Mouse (Mus musculus): Measurements from ENCODE around the gene Itgb6.

Gene Itgb6

DNA sequence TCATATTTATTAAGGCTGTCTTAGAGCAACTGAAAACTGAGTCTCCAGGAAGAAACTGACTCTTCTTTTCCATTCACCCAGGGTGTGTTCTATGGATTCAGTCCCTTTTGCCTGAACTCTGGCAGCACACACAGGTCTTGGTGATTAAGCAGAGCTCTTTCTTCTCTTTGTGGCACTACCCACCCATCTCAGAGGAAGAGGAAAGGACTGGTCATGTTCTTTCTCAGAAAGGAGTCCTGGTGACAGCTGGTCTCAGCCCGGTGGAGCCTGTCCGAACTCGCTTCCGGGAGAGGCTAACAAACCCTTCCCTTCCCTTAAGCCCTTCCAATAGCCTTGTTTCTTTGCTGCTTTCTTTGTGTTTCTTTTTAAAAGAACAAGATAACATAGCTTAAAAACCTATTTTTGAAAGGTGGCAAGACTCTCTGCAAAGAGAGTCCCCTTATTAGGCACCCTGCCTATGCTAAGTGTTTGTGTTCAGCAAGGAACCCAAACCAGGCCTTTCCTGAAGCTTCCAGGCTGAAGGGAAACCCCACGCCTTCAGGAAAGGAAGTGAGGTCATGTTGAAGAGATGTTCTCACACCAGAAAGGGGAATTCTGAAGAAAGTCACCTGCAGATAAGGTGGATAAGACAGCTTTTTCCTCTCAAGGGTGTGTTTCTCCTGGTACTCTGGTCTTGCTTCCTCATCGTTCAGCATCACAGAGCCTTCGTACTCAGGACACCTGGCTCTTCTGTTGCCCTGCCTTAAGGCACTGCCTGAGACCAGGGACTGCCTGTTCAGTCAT, 11.2 kb downstream of the Itgb6 start:
- DNase-seq: peak in 1 of 2 experiments; percentile 20

DNA sequence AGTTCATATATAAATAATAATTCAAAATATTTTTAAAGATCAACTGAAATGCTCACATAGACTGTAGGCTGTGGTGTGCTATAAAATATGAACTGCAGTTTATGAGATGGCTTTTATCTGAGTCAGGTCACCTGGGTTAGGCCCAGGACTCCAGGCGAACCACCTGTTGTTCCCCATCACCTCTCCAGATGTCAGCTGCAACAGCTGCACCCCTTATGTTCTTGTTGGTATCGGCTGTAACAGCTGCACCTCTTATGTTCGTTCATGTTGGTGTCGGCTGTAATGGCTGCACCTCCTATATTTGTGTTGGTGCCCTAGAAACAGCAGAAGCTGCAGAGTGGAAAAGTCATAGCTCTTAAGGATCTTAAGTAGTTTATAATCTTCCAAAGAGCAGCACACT, 12.1 kb downstream of the Itgb6 start:
- no peak for DNase-seq

DNA sequence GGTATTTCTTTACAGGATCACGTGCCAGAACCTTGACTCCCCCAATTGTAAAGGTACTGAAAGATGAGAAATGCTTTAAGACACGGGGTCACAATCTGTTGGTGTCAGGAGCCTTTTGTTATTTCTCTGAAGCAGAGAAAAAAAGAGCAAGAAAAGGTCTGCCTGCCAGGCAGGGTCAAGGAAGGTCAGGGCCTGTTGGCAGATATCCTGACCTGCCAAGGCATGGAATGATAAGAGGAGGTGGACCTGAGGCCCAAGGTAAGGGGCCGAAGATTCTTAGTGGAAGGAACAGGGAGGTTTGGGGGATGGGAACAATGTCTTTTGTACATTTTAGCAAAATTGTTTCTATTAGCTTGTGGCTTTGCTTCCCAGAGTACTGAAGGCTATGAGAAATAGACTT, 13.8 kb downstream of the Itgb6 start:
- DNase-seq: peak in 1 of 2 experiments; percentile 4

DNA sequence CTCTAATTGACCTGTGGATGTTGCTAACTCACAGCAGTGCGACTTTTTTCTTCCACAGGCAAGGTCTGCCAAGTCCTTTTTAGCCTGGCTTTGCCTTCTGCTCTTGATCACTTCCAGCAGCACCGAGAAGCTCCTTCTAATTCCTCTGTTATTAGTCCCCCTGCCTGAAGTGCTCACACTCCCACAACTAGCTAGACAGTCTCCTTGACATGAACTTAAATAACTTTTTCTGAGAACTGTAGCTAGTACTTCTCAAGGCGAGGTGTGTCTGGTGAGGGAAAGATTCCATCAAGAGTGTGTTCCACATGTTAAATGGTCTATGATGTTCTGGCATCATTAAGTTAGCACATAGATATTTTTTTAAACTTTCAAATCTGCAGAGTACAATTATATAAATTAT, 15.6 kb downstream of the Itgb6 start:
- DNase-seq: no peak

DNA sequence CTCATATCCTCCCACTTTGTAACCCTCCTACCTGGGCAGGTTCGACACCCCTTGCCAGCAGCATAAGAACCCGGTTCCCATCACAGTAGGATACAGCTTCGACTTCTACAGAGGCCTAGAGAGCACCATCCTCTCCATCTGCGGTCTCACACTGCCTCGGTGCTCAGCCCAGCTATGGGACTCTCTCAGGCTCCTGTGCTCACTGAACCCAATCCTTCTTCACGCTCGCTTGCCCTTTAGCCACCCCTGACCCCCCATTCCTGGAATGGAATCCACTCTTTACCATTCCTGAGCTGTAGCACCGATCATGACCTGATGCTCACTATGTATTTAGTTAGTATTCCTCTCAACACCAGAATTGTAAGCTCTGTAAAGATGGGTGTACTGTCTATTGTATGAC, 17.0 kb downstream of the Itgb6 start:
- DNase-seq: peak in 1 of 2 experiments; percentile 45

DNA sequence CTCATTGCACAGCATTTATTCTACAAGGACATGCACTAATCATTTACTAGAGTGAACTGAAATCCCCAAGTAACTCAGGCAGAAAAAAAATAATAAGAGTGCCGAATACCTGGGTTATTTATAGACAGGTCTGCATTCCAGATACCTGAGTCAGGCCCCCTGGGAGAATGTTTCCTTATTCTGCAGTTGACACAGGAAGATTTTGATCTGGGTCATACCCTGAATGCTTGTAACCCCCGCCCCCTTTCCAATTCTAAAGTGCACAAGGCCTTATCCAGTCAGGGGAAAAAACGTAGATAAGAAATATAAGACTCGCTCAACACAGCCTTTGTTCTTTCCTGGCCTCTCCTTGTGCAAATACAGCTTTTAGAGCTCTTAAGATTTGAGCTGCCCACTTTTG, 19.1 kb downstream of the Itgb6 start:
- DNase-seq: peak; percentile 44 to 65

DNA sequence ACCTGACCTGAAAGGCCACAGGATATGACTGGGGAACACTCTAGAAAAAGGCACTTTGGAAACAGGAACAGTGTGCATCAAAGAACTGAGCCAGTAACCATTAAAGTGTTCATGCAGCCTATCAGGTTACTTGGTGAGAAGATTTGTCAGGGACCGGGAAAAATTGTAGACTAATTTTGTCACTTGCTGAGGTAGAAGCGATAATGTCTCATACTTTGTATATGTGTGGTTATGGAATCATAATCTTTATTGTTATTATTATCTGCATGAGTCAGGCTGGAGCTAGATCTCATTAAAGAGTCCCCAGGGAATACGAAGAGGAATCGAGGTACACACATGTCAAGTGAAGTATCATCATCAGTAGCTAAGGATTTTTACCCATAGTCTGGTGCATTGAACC, 21.5 kb downstream of the Itgb6 start:
- DNase-seq: no peak

DNA sequence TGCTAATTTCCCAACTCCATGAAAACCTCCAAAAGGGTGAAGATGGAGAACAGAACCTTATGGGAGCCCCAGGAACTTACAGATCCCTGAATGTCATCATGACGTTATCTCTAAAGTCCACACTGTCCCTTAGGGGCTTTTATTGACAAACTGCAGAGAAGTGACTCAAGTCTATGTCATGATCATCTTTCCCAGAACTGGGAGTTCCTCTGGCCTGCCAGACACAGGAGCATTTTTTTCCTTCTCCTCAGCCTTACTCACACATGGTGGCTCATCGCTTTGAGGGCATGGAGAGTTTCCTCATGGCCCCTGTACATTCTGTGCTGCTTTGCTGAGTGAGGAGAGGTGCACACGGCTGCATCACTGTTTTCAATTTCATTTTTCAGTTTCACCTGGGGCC, 22.4 kb downstream of the Itgb6 start:
- no peak for DNase-seq

DNA sequence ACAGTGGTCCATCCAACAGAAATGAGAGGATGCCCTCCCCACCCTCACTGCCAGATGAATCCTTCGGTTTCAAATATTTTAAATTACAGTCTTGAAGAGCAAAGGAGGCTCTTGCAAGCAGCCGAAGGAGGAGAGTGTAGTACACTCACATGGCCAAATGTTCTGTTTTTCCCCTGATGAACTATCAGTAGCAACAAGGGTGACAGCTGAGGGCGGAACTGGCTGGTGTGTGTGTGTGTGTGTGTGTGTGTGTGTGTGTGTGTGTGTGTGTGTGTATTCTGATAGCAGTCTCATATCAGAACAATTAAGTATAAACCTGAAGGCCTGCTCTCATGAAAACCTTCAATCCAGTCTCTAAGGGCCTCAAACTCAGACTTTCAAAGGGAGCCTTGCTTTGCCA, 22.9 kb downstream of the Itgb6 start:
- DNase-seq: no peak

DNA sequence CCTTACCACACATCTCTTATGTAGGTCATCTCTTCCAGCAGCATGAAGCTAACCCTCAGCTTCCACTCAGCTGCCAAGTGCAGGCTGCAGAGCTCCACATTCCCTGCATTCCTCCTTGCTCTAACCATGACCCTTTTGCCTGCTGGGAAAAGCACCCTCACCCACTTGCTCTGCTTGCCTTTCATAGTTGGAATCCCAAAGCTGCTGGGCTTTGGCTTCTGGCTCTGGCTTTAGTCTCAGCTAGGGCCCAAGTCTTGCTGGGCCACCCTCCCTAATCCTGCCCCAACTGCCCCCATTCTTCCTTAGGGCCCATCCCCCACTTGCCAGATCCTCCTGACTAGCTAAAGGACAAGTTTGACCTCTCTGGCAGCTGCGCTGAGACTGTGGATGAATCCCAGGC, 24.3 kb downstream of the Itgb6 start:
- DNase-seq: peak; percentile 39 to 66

DNA sequence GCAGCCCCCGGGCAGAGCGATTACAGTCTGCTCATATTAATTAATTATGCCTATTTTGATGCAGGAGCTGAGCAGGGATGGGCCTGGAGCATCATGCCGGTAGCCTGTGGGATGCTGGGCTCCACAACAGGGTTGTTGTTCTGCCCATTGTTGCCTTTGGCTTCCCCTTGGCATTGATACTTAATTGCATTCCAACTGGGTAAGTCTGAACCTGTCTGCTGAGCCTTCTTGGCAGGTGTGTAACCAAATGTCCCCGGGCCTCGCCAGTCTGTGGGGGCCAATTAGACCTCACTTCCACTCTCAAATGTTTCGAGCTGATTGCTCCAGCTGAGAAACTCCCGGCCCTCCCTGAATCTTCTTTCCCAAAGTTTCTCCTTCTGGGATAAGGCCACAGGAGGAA, 24.9 kb downstream of the Itgb6 start:
- DNase-seq: no peak

DNA sequence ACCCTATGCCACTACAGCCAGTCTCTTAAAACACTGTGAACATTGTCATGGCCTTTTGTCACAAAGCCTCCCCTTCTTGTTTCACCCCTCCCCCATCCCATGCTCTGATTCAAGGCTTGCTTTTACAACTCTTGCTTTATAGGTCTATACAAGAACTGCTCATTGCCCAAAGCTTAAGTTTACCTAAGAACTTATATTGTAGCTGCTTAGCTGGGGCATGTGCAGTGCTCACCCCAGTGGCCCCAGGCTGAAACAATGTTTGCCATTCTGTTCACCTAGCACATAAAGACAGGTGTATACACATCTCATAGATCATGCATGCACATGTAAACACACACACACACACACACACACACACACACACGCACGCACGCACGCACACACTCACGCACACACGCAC, 25.9 kb downstream of the Itgb6 start:
- no peak for DNase-seq

DNA sequence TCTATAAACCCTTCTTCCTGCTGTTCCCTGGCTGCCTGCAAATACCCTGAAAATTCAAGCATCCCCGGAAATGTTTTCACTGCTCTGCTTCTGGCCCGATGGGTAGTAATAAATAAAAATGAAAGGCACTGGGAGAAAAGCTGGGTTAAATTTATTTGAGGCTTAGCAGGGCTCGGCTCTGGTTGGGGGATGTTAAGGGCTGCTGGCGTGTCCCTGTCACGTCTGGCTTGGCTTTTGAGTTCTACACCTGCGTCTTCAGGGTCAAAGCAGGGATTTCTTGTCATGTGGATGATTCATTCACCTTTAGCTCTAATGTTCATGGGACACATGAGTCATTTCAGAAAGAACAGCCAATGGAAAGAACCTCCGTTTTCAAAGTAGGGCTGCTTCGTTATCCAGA, 26.7 kb downstream of the Itgb6 start:
- DNase-seq: no peak

DNA sequence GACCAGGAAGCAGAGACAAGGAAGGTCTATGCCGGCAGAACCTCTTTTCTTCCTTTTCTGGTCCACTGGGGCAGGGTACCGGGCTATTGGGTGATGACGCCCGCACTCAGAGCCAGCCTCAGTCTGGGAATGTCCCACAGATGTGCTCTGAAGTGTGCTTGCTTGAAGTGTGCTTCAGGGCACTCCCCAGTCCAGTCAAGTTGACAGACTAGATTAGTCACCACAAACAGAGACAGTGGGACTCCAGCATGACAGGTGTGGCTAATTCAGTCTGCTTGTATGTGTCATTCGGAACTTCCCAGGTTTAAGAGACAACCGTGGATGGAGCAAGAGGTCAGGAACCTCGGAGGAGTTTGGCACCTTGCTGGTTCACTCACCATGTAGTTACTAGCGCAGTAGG, 27.9 kb downstream of the Itgb6 start:
- DNase-seq: no peak

DNA sequence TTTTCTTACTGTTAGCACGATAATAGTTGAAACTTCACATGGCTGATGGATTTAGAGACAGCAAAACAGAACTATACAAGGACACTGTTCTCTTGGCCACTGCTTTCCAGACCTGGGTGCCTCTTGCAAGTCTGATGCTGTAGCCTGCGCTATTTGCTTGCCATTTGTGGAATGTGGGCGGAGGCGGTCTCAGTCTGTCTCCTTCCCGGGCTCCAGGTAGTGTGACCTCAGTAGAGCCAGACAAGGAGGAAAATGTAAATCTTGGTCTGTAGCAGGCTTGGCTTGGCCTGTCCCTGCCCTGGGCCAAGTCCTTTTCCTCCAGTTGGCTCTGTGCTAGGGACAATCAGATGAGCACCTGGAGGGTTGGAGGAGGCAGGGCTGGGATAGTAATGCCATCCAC, 30.2 kb downstream of the Itgb6 start:
- peak in 1 of 2 experiments; percentile 63 for DNase-seq

DNA sequence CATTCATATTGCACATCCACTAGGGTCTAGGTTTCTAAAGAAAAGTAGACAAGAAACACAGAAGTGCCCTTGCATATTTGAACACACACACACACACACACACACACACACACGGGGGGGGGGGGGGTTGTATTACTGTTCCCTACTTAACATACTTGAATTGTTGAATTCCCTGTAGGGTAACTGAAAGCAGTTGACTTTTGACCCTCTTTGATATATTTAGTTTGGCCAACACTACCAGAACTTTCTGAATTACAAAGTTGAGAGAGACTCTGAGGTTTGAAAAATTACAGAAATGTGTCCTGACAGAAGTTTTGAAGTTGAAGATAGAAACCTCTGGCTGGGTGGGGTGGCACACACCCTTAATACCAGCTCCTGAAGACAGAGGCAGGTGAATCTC, 32.2 kb downstream of the Itgb6 start:
- no peak for DNase-seq

DNA sequence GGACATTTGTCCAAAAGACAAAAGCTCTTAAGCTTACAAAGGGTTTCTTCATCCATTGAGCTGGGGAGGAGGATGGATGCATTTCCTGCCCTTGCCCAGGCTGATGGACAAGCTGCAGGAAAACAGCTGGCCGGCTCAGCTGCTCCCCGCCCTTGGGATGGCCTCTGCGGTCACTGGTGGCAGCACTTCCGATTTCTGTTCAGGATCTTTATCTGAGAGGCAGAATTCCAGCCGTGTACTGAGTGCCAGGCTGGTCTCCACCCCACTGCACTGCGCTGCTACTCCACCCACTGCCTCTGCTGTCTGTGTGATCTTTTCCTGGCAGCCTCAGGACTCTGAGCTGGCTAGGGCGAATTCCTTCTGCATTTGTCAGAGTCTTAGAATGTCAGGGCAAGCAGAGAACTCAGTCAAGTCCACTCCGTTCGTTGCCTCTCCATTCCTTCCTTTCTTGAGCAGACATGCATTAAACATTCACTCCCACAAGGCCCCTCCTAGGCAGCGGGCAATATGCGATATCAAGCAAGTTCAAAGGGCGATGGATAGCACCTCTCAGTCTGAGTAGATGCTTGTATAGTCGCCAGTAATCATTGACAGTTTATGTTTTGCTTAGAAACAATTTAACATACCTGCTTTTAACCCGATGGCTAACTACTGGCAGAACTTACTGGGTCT, 33.4 kb downstream of the Itgb6 start:
- peak; percentile 56 to 74 for DNase-seq

DNA sequence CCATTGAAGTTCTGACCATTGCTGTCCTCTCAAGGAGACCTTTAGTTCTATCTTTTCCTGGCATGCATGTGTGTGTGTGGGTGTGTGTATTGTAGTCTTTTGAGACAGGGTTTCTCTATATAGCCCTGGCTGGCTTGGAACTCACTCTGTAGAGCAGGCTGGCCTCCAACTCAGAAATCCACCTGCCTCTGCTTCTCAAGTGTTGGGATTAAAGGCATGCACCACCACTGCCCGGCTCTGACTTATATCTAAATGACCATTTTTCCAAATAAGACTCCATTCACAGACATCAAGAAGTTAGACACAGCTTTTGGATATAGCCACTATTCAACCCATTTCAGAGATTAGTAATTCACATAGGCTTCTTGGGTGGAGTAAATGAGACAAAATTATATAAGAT, 34.3 kb downstream of the Itgb6 start:
- no peak for DNase-seq

DNA sequence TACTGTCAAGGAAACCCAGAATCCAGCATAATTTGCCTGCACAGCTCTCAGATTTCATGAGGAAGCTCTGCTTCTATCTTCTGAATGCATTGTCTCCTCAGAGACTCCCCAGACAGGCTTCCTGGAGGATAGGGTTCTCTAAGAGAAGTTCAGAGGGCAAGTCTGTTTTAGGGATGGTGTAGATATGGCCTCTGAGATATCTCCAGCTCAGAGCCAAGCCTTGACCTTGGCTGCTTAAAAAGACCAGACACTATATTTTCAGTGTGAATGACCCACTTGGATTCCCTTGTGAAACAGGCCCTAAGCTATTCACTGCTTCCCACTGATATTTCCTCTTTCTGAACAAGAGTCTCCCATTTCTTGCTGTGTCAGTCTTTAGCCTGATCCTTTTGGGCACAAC, 36.5 kb downstream of the Itgb6 start:
- DNase-seq: no peak

DNA sequence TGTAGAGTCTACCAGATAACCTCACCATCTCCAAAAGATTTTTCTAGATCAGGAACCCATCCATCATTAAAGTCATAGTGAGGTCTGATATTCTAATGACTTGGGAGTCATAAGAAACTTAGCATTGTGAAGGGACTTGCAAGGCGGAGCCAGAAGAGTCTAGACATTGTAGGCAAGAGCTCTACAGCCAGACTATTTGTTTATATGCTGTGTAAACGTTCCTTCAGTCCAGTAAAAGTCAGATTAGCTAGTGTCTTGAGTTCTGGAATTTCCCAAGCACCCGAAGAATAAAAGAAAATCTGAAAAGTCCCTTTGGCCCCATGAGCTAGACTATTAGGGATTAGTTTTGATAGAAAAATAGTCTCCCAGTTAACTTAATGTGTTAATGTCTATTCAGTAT, 38.3 kb downstream of the Itgb6 start:
- DNase-seq: no peak

DNA sequence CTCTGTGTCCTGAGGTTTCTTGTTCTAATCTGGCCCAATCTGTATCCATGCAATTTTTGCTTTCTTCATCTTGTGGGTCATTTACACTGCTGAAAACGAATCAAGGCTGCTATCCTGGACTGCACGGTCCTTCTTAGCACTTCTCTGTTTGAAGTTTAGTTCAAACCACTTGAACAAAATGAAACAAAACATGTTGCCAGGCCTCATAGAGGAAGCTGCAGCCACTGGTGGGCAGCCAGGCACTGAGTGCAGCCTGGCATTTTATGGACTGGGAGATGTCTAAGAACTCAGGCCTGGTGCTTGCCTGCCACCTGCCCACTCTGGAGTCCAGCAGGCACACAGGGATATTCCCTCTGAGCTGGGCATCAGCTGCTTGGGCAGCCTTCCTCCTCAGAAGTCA, 39.9 kb downstream of the Itgb6 start:
- DNase-seq: no peak

DNA sequence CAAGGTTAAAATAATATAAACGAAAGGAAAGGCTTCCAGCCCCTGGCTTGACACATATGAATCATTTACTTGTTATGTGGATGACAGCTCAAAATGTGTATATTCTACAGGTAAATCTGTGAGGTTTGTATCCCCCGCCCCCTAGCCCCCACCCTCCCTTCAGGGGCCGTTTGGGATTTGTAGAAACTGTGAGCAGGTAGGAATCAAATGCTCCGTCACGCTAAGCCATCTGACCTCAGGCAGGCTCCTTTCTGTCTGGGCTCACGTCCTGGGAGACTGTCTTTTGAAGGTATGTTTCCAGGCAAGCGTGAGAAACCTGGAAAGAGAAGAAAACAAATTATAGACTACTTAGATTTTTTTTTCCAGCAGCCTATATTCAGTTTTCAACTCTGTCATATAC, 48.0 kb downstream of the Itgb6 start:
- DNase-seq: no peak

DNA sequence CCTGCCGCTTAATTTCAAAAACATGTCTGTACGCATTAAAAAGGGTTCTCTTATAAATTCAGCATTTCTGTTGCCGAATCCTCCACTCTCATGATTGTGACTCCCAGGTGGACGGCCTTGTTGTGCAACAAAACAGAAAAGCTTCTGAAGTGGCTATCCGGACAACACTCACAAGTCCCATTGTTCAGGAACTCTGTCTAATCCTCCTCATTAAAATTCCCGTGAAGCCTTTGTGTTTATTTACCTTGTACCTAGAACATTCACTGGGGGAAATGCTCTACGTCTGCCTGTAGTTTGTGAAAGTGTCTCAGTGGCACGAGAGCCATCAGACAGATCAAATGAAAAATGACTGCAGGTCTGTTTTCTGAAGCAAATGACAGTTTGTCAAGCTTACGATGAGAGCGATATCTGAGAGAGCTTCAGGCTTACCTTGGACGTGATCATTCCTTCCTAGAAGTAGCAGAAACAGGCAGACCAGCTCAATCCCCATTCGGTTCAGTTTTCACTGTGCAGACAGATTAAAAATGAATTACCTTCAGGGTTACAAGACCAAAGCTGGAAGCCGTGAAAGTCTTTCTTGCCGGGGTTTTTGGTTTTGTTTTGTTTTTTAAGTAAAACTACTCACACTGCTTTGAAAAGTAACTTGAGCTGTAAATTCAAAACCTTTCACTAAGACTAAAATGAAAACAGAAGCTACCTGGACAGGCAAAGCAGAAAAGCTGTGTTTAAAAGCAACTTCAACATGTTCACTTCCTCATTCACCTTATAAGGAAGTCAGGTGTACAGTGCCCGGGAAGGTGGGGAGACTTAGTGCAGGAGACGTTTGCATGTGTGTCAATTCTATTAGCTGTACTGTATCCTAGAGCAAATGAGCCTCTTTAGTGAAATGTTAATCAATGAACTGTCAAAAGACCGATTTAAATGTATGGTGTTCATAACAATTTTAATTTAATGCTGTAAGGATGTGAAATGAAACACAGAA, 49.2 kb downstream of the Itgb6 start:
- no peak for DNase-seq

DNA sequence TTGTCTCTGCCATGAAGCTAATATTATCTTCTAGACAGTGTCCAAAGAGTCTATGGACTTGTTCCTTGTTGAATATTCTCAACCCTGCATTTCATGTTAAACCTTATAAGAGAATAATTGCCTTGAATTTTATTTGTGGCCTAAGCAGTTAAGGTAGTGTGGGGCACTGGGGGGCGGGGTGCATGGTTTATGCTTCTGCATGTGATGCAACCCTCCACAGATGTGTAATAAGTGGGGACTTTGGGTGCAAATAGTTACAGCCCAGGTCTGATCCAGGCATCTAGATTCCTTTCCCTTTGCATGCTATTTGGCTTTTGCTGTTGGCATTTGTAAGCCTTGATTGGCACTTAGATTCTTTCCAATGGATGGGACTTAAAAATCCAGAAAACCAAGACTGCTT, 51.2 kb downstream of the Itgb6 start:
- no peak for DNase-seq

All from kidney, postnatal 4 days (tissue).